Mouse (Mus musculus) granulocyte monocyte progenitor cell, adult 5-6 weeks (primary cell): ENCODE data around the gene Dynll1. TPM values are rescaled to one million over a fixed set of nuclear protein-coding genes. Genes with fewer than 3 reads are reported as not detected.
"Not testable (repeated sequence)": the region's sequence is repeated elsewhere in the genome, so short reads cannot be mapped to it uniquely, and the experiment has no call there.

Source experiments
- ATAC-seq: replicated peaks from 2 replicates; pipeline ENCODE4 v1.8.0; 2016; ENCODE audit warnings: mild to moderate bottlenecking, moderate TSS enrichment, inconsistent platforms; ENCODE audit not compliant: poor library complexity, severe bottlenecking
- total RNA-seq, 2 experiments: library from RNA; stranded (forward) in 1 of 2; stranded (reverse) in 1 of 2; fragments of 200-712, 200-1000 nt in 1 of 2; fragments of >200 nt in 1 of 2; fragmentation: Nextera tagmentation in 1 of 2; gene quantifications; 2 replicates each; pipeline ENCODE4 v1.2.3; 2014 to 2017

Dynll1 gene
- total RNA-seq, 2 experiments from 2014 or later: 379 to 491 TPM

DNA sequence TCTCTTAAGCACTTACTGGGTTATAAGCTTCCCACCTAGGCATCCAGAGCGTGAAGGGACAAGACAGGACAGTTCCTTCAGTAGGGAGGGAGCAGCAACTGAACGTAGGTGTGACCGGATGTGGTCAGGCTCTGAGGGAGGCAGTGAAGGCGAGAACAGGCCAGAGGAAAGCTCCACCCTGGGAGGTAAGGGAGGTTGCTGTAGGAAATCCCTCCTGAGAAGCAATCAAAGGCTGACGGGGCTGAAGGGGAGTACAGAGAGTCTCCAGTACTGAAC, 12.8 kb upstream of the Dynll1 start:
- ATAC-seq: no peak

DNA sequence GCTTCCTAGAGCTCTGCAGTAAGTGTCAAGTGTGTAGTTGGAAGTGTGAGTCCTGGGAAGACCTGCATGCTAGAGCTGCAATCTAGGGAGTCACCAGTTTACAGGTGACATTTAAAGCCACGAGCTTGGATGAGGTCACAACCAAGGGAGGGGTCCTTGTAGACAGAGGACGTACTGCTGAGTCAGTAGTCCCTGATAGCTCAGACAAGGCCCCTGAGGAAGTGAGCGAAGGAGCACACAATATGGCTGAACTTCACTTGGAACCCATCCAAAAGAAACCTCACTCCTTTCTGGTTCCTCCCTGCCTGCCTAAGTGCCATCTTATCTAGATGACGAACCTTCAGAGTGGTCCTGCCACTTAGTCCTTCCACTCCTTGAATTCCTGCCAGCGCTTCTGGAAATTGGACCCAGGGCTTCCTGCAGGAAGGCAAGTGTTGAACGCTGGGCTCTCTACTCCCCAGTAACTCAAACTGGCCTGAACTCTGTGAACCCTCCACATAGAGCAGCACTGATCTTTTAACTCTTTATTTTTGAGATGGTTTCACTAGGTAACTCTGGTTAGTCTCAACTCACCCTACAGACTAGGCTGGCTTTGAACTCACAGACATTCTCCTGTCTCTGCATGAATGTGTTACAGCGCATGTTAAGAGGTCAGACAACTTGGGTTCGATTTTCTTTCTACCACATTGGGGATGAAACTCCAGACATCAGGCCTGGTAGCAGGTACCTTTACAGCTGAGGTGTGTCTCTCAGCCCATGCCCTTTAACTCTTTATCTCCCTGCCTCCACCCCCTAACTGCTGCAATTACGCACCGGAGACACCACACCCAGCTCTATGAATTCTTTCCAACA, 12.2 kb upstream of the Dynll1 start:
- ATAC-seq: peak; percentile 81

DNA sequence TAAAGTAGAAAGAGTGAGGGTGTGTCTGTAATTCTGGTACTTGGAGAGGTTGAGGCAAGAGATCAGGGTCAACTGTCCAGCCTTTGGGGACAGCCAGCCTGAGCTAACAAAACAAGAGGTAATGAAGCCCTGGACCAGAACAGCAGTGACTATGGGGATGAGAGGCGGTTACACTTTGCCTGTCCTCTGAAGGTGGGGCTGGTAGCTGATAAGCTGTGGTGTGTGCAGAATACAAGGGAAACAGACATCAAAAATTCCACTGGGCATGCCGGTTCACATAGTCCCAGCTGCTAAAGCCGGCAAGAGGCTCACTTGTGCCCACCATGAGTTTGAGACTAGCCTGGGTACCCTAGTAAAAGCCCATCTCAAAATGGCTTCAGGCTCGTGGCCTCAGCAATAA, 11.6 kb upstream of the Dynll1 start:
- ATAC-seq: no peak

DNA sequence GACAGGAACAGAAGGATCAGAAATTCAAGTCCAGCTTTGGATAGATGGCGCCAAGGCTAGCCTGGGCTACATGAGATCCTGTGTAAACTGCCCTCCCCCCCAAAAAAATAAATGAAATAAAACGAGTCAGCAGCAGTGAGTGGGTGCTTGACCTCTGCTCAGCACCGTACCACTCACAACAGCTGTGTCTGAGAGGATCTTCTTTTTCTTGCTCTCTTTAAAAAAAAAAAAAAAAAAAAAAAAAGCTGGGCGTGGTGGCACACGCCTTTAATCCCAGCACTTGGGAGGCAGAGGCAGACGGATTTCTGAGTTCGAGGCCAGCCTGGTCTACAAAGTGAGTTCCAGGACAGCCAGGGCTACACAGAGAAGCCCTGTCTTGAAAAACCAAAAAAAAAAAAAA, 1.4 kb upstream of the Dynll1 start:
- not testable (repeated sequence) for ATAC-seq

DNA sequence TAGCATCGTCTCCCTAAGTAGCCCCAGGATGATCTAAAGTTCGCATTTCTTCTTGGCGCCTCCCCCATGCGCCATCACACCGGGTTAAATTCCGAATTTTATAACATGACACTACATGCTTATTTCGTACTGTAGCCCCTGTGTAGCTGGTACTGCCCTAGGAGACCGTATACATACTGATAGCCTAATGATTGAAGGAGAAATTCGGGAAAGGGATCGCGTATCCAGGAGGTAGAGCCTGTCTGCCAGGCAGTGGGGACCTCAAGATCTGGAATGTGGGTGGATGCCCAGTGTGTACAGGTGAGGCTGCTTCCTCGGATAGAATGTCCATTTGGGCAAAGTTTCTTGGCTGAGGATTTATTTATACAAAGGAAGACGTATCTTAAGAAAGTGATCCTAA, 816 bp upstream of the Dynll1 start:
- no peak for ATAC-seq

DNA sequence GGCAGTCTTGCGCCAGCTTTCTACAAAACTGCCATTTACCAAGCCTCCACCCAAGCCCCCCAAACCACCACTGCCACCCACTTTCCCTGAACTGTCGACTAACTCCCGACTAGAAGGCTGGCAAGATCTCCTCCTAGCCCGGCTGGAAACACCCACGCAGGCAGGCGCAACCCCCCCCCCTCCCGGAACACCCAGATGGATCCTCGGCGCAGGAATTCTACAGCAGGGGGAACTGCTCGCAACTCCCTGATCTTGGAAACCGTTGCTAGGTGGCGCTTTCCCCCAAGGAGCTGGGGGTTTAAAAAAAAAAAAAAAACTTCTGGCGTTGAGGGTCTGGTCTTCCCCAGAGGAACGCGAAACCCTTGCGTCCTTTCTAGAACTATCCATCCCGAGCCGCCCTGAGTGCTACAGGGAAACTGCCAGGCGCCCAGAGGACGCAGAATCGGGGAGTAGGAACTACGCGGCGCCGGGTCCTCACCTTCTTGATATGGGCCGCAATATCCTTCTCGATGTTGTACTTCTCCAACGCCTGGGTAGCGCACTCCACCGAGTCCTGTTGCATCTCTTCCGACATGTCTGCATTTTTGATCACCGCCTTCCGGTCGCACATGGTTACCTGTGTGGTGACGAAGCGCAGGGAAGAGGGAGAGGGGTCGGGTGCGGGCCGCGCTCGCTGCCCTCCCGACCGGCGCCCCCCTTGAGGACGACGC, 609 bp downstream of the Dynll1 start:
- ATAC-seq: peak; percentile 7; the same call in 1 of the 2 replicates

DNA sequence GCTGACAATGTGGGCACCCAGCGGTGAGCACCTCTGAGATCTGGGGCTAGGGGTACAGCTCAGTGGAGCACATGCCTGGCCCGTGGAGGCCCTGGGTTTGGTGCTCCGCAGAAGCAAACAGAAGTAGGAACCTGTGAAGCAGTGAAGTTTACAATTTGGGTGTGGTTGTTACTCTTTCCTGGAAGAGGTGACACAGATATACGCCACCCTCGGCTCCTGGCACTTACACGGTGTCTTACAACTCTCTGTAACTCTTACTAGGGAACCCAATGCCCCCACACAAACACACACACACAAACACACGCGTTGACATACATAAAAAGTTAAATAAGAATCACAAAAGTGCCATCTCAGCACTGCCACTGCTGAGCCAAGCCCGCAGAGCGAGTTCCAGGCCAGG, 4.5 kb downstream of the Dynll1 start:
- ATAC-seq: no peak

DNA sequence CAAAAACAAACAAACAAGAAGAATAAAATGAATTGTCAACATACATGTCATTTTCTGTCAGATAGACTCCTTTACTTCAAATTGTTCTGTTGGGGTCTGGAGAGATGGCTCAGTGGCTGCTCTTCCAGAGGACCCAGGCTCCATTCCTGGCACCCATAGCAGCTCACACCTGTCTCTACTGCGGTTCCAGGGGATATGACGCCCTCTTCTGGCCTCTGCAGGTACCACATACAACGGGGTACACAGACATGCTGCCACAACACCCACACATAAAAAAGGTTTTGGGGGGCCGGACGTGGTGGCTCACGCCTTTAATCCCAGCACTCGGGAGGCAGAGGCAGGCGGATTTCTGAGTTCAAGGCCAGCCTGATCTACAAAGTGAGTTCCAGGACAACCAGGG, 6.6 kb downstream of the Dynll1 start:
- no peak for ATAC-seq

DNA sequence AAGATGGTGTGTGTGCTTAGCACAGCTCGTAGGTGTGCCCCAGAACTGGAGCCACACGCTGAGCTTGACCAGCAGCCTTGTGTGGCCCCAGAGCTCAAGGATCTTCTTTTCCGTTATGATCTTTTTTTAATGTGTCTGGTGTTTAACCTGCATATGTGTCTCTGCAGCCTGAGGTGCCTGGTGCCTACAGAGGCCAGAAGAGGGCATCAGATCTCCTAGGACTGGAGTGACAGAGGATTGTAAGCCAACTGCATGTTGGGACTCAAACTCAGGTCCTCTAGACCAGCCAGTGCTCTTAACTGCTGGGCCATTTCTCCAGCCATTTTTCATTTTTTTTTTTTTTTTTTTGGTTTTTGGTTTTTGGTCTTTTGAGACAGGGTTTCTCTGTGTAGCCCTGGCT, 16.1 kb downstream of the Dynll1 start:
- ATAC-seq: no peak

DNA sequence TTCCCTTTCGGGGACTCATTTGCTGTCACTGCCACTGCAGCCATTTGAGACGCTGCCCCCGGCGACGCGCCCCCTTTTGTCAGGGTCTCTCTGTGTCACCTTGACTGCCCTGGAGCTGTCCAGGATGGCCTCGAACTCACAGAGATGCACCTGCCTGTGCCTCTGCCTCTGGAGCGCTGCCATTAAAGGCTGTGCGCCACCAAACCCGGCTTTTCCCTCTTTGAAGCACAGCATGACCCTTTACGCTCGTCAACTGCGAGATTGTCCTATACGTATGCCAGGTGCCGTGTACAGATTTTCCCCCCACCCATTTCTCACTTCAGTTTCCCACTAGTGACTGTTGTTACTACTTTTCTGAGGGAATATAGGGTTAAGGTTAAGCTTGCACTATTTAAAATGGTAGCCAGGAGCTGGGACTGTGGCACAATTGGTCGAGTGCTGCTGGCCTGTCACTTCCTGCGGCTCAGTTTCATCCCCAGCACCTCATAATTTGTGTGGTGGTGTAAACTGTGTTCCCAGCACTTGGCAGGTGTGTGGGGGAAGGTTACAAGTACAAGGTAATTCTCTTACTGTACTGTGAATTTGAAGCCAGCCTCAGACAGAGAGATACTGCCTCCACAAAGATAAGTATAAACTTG, 20.6 kb downstream of the Dynll1 start:
- ATAC-seq: peak; percentile 43

DNA sequence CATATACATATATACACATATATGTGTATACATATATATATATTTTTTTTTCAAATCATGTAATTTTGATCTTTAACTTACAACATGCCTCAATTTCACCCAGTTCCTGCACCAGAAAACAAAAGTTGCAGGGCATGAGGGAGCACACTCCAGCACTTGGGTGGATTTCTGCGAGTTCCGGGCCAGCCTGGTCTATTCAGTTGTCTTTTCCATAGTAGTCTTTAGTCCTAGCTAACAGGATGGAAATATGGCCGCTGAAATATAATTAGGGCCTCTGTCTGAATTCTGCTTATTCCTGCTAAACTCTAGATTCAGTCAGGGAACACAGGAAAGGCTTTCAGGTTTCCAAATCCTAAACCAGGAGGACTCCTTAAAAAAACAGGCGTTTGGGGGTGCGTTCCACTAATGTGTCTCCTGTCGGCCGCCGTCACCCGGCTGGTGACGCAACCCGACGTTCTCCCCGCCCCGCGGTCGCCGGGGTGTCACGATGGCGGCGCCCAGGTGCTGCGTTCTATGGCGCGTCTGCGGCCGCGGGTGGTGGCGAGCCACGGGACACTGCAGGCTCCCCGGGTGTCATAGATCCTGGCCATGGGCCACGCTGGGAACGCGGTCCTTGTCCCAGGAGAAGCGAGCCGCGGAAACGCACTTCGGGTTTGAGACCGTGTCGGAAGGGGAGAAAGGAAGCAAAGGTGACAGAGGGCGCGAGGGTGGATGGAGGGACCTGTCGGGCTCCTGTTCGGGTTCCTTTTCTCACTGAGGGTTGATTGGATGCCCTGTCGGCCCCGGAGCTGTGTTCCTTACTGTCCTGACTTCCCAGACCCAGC, 21.4 kb downstream of the Dynll1 start, which contains the start of gene Coq5:
Gene Coq5, plus strand, starts transcription at position 441 of the 824 bp plus-strand sequence.
- ATAC-seq: peak; percentile 88

DNA sequence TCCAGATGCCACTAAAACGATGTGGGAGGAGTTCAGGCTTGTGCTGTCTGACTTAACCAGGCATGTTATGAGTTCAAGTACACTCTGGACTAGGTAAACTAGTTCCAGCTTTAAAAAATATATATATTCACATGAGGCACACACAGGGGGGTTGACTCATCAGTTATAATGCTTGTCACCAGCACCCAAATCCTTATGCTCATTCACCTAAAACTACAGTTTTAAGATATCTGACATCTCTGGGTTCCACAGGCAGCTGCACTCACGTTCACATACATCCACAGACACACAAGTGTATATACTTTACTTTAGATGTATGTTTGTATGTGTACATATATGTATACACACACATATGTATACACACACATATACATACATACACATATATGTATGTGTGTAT, 22.0 kb downstream of the Dynll1 start:
- ATAC-seq: no peak

DNA sequence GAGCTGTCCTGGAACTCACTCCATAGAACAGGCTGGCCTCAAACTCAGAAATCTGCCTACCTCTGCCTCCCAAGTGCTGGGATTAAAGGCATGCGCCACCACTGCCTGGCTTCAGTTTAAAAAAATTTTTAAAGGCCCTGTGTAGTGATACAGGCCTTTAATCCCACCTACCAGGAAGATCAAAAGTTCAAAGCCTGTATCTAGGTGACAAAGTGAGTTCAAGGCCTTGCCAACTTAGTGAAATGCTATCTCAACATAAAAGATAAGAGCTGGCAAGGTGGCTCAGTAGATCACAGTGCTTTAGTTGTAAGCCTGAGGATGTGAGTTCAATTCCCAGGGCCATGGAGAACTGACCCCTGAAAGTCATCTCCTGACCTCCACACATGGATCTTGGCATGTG, 22.7 kb downstream of the Dynll1 start:
- ATAC-seq: no peak

DNA sequence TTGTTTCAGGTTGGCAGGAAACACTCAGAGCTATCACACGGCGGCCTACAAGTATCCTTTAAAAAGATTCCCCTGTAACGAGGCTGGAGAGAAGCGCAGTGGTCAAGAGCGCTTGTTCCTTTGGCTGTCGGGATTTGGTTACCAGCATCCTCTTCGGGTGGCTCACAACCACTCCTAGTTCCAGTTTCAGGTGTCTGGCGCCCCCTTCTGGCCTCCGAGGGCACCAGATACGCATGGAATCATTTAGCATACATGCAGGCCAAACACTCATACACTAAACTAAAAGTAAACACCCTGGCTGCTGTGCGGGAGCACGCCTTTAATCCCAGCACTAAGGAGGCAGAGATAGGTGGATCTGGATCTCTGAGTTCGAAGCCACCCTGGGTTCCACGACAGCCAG, 24.8 kb downstream of the Dynll1 start:
- no peak for ATAC-seq

DNA sequence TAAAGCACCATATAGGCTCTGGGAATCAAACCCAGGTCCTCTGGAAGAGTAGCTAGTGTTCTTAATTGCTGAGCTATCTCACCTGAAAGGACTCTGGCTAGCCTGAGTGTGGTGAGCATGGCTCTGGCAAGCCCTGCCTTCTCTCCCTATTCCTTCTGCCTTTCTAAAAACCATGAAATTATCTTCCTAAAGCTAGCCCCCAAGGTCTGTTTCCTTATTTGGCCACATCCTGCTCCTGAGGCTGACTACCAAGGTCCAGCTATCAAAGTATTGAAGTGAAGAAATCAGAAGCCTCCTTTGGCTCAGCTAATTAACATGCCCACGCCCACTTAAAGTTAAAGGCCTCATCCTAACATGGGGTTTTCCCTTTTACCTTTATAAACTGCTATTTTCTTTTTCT, 26.0 kb downstream of the Dynll1 start:
- ATAC-seq: no peak

DNA sequence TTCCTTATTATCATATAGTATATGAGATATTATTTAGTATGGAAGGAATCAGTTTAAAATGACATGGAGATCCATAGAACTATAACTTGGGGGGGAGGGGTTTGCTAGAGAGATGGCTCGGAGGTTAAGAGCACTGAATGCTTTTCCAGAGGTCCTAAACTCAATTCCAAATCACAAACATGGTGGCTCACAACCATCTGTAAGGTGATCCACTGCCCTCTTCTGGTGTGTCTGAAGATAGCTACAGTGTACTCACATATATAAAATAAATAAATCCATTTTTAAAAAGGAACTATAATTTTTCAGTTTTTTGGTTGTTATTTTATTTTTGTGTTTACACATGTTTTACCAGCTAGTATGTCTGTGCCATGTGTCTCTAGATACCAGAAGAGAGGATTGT, 26.4 kb downstream of the Dynll1 start:
- no peak for ATAC-seq

DNA sequence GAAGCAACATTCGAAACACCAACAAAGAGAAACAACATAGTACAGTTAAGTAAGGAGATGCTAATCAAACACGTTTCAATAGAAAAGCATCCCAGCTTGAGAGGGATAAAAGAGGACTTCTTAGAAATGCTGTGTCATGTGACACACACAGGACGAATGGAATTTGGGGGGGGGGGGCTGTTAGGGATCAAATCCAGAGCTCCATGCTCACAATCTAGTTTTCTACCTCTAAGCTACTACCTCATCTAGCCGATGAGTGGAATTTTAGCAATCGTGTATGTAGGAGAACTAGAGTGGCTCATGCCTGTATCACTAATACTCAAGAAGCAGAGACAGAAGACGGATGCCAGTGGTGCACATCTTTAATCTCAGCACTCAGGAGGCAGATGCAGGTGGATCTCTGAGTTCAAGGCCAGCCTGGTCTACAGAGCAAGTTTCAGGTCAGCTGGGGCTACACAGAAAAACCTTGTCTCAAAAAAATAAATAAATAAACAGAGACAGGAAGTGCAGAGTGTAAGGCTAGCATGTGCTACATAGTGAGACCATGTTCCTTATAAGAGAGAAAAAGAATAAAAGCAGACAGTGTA, 27.2 kb downstream of the Dynll1 start:
- no peak for ATAC-seq

DNA sequence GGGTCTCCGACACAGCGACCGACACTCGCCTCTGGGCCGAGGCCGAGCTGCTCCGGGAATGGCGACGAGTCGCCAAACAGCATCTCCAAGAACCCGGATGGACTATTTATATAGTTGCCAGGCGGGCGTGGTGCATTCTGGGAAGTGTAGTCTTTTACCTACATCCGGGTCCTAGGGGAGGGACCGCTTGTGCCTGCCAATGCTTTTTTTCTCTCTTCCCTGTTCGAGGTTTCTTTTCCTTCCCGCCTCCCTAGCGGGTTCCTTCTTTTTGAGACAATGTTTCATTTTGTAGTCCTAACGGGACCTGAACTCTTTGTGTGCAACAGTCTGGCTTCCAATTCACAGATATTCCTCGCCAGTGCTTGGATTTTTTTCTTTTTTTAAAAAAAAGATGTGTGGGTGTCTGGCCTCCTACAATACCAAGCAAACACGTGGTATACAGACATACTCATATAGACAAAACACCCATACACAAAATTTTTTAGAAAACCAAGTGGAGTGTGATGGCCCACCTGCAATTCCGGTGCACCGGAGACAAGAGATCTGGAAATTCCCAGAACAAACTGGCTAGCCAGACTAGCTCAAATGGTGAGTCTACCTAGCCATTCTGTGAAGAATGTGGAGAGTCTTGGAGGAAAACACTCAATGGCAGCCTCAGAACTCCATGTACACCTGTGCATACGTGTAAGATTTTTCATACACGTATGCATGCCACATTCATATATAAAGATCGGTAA, 27.8 kb downstream of the Dynll1 start, which contains the start of gene Rnf10:
Gene Rnf10, minus strand, starts transcription at position 87 of the 737 bp plus-strand sequence.
- ATAC-seq: peak; percentile 93
